Mouse (Mus musculus) adrenal gland, adult (tissue): ENCODE measurements around the gene Fam181b.

Source experiments
- DNase-seq, 2 experiments: peaks; one replicate each; pipeline ENCODE4 v3.0.0; 2022 to 2023; ENCODE audit warnings: low spot score in 1 of 2; ENCODE audit not compliant: inconsistent age in 2 of 2

The Fam181b gene

DNA sequence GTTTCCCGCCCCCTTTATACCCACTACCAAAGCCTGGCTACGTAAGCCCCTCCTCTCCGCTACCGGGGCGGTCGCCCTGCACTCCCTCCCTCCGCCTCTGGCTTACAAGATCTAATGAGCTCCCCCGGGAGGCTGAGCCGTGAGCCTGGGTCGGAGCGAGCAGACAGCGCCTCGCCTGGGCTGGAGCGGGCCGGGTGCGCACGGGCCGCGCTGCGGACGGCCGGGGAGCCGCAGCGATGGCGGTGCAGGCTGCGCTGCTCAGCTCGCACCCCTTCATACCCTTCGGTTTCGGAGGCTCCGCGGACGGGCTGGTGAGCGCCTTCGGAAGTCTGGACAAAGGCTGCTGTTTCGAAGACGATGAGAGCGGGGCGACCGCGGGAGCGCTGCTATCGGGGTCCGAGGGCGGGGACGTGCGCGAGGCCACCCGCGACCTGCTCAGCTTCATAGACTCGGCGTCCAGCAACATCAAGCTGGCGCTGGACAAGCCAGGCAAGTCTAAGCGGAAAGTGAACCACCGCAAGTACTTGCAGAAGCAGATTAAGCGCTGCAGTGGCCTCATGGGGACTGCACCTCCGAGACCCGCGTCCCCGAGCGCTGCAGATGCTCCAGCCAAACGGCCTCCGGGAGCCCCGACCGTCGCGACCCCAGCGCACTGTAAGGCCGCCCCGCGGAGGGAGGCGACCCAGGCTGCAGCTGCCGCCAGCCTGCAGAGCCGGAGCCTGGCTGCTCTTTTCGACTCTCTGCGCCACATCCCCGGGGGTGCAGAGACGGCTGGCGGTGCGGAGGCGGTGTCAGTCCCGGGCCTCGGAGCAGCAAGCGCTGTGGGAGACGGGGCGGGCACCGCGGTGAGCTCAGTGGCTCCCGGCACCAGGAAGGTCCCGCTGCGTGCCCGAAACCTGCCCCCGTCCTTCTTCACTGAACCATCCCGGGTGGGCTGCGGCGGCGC, at the start of gene Fam181b:
Gene Fam181b (plus strand): TSS at position 81 of the 946 bp plus-strand sequence.
- peak; percentile 89 to 91 for DNase-seq

- no peak for DNase-seq
Measured at GRCm38 (mm10) chr7:93037763-93038471, 41.7 kb upstream of the Fam181b start.

DNA sequence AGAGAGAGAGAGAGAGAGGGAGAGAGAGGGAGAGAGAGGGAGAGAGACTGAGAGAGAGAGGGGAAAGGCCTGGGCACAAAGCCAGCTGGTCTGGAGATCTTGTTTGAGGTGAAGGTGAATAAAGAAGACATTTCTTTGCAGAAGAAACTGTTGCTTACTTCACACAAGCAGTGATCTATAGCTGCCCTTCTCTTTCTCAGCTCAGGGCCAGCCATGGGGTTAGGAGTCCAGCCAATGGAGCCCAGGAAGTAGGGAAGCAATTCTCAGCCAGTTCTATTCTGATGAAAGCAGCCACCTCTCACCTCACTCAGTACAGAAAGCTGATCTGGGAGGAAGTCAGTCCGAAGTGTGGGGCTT, 41.2 kb upstream of the Fam181b start:
- DNase-seq: peak in 1 of 2 experiments; percentile 25

GRCm38 (mm10) chr7:93039542-93039941, 40.1 kb upstream of the Fam181b start:
- no peak for DNase-seq

- peak in 1 of 2 experiments; percentile 19 for DNase-seq
Measured at GRCm38 (mm10) chr7:93044359-93044758, 35.3 kb upstream of the Fam181b start.

DNA sequence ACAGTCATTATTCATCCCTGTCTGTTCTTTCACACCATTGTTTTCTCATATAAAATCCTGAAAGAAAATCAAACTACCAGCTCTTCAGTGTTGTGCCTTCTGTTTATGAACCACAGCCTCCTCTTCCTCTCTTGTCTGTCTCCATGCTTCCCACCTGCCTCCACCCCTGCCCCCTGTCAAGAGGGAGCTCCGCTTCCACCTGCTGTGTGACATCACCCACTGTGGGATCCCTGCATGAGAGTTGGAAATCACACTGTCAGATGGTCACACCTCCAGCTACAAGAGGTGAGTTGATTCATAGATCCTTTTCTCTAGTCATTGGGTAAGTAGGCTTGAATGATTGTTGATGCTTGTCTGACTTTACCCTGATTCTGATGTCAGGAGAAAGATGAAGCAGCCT, 34.9 kb upstream of the Fam181b start:
- no peak for DNase-seq

GRCm38 (mm10) chr7:93060831-93061230, 18.8 kb upstream of the Fam181b start:
- DNase-seq: no peak

DNA sequence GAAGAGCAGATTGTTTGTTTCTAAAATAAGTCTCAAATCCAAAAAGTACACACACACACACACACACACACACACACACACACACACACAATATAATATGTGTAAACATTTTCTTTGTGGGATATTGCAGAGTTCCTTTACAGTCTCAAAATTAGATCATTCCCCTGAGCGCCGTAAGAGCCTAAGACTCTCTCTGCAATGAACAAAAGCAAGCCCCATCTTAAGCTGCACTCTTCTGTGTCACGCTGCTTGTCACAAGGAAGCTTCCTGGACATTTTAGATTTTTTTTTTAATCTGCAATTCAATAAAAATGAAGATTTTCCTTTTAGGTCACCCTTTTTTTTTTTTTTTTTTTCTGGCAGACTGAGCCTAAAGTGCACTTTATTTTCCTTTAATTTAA, 17.9 kb upstream of the Fam181b start:
- DNase-seq: no peak

DNA sequence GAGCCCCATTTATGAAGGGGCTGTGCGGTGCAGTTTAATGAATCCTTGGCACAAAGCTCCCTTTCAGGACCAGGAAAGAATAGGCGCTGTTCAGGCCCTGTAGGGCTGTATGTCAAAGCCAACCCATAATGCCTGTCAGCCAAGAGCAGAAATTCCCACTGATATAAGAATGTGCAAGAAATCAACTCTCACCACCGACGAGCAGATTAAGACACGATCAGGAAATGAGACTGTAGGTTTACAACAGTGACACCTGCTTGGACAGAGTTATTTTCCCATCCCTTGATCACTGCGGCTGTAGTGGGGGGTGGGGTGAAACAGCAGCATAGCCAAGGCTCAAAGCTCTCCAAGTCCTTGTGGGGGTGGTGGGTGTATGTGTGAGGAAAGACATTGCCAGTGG, 17.5 kb upstream of the Fam181b start:
- no peak for DNase-seq

DNA sequence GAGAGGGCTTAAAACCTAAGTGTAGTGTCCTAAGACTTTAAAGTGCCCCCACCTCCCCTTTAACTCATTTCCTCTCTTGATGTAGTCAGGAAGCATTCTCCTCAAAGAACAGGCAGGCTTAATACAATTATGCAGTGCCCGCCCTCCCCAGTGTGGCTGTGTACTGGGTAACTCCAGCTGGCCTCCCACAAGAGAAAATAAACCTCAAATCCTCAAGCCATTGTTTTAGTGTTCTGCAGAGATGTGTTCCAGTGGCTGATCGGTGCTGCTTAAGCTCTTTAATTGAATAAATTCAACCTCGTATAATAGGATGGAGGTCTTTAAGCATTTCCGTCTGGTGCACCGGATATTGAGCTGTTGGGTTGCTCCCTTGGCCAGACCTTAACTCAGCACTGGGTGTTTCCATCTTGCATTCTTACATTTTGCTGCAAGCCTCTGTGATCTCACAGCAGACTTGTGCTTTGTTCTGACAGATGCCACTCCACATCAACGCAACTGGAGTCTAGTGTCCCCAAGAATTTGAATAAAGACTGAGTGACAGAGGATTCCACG, 12.1 kb upstream of the Fam181b start:
- no peak for DNase-seq

DNA sequence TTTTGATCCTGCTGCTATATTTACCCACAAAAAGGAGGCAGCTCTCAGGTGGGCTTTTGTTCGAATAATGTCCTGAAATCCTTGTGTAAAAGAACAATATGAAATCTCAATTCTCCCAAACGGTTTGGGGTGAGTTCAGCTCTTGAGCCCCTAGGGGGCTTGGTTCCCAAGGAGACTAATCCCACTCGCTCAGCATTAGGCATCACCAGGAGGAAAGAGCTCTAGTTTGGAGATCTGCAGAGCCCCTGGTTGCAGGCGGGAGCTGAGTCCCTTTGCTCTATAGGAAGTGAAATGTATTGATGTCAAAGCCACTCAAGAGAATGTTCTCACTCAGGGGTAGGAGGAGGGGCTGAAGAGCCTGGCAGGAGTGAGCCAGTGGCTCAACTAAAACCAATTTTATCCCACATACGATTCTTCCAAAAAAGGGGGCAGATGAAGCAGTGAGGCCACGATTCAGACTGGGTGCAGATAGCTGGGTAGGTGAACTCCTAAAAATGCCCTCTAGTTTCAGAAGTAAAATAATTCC, 3.2 kb upstream of the Fam181b start:
- DNase-seq: no peak

DNA sequence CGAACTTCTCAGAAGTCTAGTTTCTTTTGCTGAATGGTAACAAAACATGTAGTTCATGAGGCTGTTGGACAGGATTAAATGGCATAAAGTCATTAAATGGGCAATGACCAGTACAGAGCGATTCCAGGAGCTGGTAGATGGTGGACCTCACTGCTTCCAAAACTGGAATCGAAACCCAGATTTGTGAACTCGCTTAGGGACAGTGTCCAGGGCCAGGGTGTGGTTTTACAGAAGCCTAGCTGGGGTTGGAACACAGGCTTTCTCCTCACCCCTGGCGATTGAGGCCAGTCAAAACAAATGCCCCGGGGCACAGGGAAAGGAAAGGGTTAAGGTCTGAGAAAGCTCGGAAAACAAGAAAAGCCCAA, 263 bp upstream of the Fam181b start:
- DNase-seq: no peak

DNA sequence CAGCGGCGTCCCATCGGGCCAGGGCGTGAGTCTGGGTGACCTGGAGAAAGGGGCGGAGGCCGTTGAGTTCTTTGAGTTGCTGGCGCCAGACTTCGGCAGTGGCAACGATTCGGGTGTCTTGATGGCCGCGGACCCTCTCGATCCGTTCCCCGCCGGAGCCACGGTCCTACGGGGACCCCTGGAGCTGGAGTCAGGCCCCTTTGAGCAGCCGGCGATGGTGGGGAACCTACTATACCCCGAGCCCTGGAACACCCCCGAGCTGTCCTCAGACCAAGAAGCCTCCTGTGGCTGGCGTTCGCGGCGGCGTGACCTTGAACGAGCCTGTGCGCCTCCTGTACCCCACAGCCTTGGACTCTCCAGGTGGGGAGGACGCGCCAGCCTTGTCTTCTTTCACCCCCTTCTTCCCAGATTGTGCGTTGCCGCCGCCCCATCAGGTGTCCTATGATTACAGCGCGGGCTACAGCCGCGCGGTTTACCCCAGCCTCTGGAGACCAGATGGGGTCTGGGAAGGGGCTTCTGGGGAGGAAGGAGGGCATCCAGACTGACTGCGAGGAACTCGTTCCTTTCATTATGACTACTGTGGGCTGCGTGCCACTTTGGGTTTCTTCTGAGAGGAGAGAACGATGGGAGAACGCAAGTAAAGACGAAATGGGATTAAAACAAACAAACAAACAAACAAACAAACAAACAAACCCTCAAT, 1.2 kb downstream of the Fam181b start:
- DNase-seq: no peak

DNA sequence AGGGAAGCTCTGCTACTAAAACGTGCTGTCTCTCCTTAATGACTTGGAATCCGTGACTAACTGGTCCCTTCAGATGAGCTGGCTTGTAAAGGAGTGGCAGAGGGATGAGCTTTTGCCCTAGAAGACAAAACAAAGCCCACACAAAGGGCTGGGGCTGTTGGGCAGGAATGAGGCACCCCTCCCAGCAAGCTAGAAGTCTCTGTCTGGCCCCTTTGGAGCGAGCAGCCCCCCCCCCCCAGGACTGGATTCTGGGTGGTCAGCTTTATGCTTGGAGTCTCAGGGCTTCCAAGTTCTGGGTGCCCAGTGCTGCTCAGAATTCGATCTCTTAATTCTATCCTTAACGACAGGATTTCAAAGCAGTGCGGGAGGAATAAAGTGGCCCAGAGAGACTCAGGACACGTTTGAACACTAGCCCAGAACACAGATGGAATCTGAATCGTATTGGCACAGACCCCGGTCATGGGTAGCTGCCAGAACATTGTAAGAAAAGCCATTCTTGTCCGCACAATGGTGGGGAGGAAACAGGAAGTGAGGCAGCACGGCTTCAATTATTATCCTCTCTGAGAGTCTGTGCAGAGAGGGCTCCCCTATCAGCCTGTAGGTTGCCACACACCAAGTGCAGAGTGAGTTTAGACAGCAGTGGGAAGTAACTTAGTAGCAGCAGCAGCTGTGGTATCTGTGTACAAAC, 13.8 kb downstream of the Fam181b start:
- DNase-seq: peak in 1 of 2 experiments; percentile 33

GRCm38 (mm10) chr7:93095511-93095910, 15.8 kb downstream of the Fam181b start:
- peak; percentile 42 to 78 for DNase-seq

GRCm38 (mm10) chr7:93104776-93105340, 25.2 kb downstream of the Fam181b start:
- DNase-seq: no peak

DNA sequence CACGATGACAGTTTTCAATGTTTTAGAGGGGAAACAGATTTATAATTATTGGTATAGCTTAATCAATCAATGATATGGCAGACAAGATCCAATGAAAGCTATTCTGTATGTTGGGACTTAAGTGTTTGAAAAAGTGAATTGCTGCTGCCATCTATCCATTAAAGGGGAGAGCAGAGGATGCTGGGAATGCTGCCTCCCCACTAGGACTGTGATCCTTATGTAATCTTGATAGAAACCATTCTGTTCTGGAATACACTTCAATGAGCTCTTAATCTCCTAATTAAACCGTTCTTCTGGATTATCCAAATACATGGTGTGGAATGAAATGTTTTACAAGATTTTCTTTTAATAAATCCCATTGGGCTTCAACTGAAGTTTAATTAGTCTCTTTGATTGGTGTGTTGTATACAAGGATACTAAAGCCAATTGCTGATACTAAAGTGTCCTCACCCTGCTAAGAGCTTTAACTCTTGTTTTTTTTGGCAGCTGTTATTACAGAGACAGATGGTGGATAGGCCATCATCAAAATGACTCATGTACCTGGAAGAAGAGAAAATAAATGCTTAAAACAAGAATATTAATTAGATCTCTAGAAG, 30.8 kb downstream of the Fam181b start:
- DNase-seq: no peak

DNA sequence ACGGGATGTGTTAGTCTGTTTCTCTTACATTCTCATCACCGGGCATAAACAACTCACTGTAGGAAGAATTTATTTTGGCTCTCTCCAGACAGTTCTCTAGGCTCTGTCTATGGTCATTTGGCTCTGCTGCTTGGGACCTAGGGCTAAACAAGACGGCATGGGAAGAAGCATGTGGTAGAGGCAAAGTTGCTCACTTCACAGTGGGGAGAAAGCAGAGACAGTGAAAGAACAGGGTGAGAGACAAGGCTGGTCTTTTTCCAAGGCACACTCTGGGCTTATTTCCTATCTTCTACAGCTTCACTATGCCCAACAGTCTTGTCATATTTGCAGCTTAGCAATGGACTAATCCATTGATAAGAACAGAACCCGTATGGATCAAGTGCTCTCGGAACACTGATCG, 31.4 kb downstream of the Fam181b start:
- no peak for DNase-seq

- no peak for DNase-seq
Measured at GRCm38 (mm10) chr7:93117561-93117960, 37.9 kb downstream of the Fam181b start.

- no peak for DNase-seq
Measured at GRCm38 (mm10) chr7:93123936-93124335, 44.3 kb downstream of the Fam181b start.
